19 mouse cellular contexts compared by ENCODE assay signal in the genomic region with DNA sequence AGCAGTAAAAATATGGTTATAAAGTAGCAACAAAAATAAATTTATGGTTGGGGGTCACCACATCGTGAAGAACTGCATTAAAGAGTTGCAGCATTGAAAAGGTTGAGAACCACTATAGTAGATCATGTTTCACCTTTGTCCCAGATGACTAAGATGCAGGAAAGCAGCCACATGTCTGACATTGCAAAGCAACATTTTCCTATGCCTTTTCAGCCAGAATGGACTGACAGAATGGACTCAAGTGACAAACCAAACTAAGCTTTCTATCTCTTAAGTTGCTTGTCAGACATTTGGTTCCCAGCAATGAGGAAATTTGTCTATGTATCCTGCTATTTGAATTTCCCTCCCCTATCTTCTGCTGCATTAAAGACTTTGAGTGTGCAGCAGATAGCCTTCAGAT. TPM values are rescaled to one million over a fixed set of nuclear protein-coding genes. Genes with fewer than 3 reads are reported as not detected.
"Had no signal": no experiment of that assay in that cellular context is flagged by ENCODE, and none has a peak within 500 bp of the region (broad histone marks: within the 10 kb centered on the region; RNA-seq: fewer than 3 reads in every experiment).

No protein-coding gene starts in this region.

- H3K9me3 ChIP-seq: liver, embryonic 13.5 days; liver, embryonic 15.5 days; lung, embryonic 15.5 days; midbrain, embryonic 10.5 days; midbrain, embryonic 12.5 days; neural tube, embryonic 12.5 days had no signal

- H3K4me2 ChIP-seq: liver, embryonic 13.5 days; liver, embryonic 15.5 days; lung, embryonic 15.5 days; midbrain, embryonic 12.5 days; neural tube, embryonic 12.5 days had no signal

- H3K27ac ChIP-seq: liver, embryonic 13.5 days; liver, embryonic 15.5 days; lung, embryonic 15.5 days; midbrain, embryonic 10.5 days; midbrain, embryonic 12.5 days; neural tube, embryonic 12.5 days had no signal

- H3K4me1 ChIP-seq: liver, embryonic 13.5 days; liver, embryonic 15.5 days; lung, embryonic 15.5 days; midbrain, embryonic 10.5 days; midbrain, embryonic 12.5 days; neural tube, embryonic 12.5 days had no signal

- ATAC-seq: liver, postnatal 0 days; lung, postnatal 0 days; midbrain, embryonic 16.5 days had no signal

- DNase-seq: liver, embryonic 13.5 days; liver, postnatal 0 days; lung, adult 2 months; lung, postnatal 14 days; lung, postnatal 36 days; midbrain, embryonic 14.5 days; right cerebral cortex, postnatal 14 days; spleen, adult 18-20 months; thymus, adult 18-20 months; thymus, postnatal 14 days; thymus, postnatal 4 days had no signal

- H3K9ac ChIP-seq: liver, embryonic 13.5 days; liver, embryonic 15.5 days; liver, postnatal 0 days; lung, embryonic 15.5 days; midbrain, embryonic 12.5 days; neural tube, embryonic 12.5 days had no signal

- H3K27me3 ChIP-seq: liver, embryonic 13.5 days; liver, embryonic 15.5 days; lung, embryonic 15.5 days; midbrain, embryonic 12.5 days; neural tube, embryonic 12.5 days had no signal

- H3K36me3 ChIP-seq: liver, embryonic 13.5 days; liver, embryonic 15.5 days; lung, embryonic 15.5 days; midbrain, embryonic 10.5 days; midbrain, embryonic 12.5 days; neural tube, embryonic 12.5 days had no signal

- H3K4me3 ChIP-seq: liver, embryonic 13.5 days; liver, embryonic 15.5 days; lung, embryonic 15.5 days; midbrain, embryonic 10.5 days; midbrain, embryonic 12.5 days; neural tube, embryonic 12.5 days had no signal

RNA-seq across cellular contexts. Expression of a gene that starts 51.6 kb away (rescaled TPM):
- polyA plus RNA-seq: midbrain, embryonic 10.5 days; midbrain, embryonic 12.5 days; midbrain, embryonic 14.5 days; midbrain, embryonic 16.5 days; neural tube, embryonic 12.5 days; neural tube, embryonic 14.5 days had no signal
